7 mouse cellular contexts compared by ENCODE assay signal in the genomic region with DNA sequence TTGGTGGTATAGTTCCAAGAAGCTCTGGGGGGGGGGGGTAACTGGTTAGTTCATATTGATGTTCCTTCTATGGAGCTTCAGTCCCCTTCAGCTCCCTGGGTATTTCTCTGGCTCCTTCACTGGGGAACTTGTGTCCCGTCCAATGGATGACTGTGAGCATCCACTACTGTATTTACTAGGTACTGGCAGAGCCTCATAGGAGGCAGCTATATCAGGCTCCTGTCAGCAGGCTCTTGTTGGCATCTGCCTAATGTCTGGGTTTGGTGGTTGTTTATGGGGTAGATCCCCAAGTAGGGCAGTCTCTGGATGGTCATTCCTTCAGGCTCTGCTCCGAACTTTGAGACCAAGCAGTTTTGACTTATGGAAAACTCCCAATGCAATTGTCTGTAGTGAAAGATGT. TPM values are rescaled to one million over a fixed set of nuclear protein-coding genes. Genes with fewer than 3 reads are reported as not detected.
DNase-seq lines count a peak whose midpoint lies in the region; ATAC-seq lines count a peak whose summit lies in the region.
"Not testable (repeated sequence)": the region's sequence is repeated elsewhere in the genome, so short reads cannot be mapped to it uniquely, and the experiment has no call there.
"Had no signal": no experiment of that assay in that cellular context is flagged by ENCODE, and none has a peak within 500 bp of the region (broad histone marks: within the 10 kb centered on the region; RNA-seq: fewer than 3 reads in every experiment).

No protein-coding gene starts in this region.

- not testable (repeated sequence) for H3K27me3 ChIP-seq in heart, embryonic 16.5 days (ENCODE audit: control insufficient read depth, insufficient read depth, low read length)

- not testable (repeated sequence) for H3K4me3 ChIP-seq in heart, embryonic 16.5 days (ENCODE audit: low read length)

- not testable (repeated sequence) for H3K36me3 ChIP-seq in heart, embryonic 16.5 days (ENCODE audit: control insufficient read depth, insufficient read depth)

- H3K4me1 ChIP-seq in heart, embryonic 16.5 days (ENCODE audit: control insufficient read depth, insufficient read depth, low read length) = not testable (repeated sequence)

- H3K4me2 ChIP-seq in heart, embryonic 16.5 days (ENCODE audit: low read depth, low read length) = not testable (repeated sequence)

- H3K9me3 ChIP-seq in heart, embryonic 16.5 days (replicated peaks; ENCODE audit: control insufficient read depth, low read length) = not testable (repeated sequence)

- DNase-seq in heart, adult 11 months = peak; percentile 84
- peak; percentile 9 for DNase-seq in heart, adult 8-10 months (ENCODE audit: low spot score)
- DNase-seq in heart, postnatal 10 days = peak; percentile 20 to 35
- DNase-seq in heart, postnatal 4 days = peak; percentile 14

- intact Hi-C loops in heart, postnatal 10 days (cut with DNase I) = not testable (repeated sequence)

- H3K27ac ChIP-seq in heart, embryonic 16.5 days (ENCODE audit: low read length) = 0 out of 2 replicates have a peak overlapping the region, but pooled peaks have one; percentile 14

- ATAC-seq in heart, embryonic 16.5 days (replicated peaks; ENCODE audit: extremely low read depth, insufficient read depth, low FRiP score) = peak; percentile 45; the same call in 1 of the 2 replicates

- H3K9ac ChIP-seq in heart, embryonic 16.5 days (ENCODE audit: low read length) = not testable (repeated sequence)

- WGBS in heart, embryonic 16.5 days = 51% methylated on average over 2 of the region's 2 CpGs

RNA-seq across cellular contexts. Expression of a gene that starts 50.4 kb away (rescaled TPM):
- 10 to 100 TPM; 10.9 to 14.8 (median 11.0) TPM for total RNA-seq in heart, adult 8-10 months (2022)
- polyA plus RNA-seq in heart, embryonic 16.5 days (2015; fragmentation: Nextera tagmentation; extraction: Ambion mirVana) = 5.0 and 5.9 TPM in 2 replicates
- 10 to 100 TPM; 16.3 to 18.3 TPM for total RNA-seq in heart, postnatal 10 days (2021)
- 10 to 100 TPM; 16.6 to 16.7 TPM for total RNA-seq in heart, postnatal 4 days (2021)
- total RNA-seq: CH12.LX, G1E had no signal
- polyA plus RNA-seq: G1E had no signal

Comparison
In these comparisons a context has a peak if more than half of its experiments do, and no peak if none do; other contexts are left out.
1. DNase-seq: peak in every context shown above with its lines; median percentile 84 in heart, adult 11 months; 28 in heart, postnatal 10 days; 14 in heart, postnatal 4 days; 9 in heart, adult 8-10 months.